Mouse (Mus musculus): ENCODE measurements at regions not wholly inside any gene's neighbourhood (a gene's known extent, or its start where the extent isn't known, plus 50 kb on each side); places are given as distances from the start of the nearest gene placed in this dataset.

- no peak for DNase-seq
- Histone ChIP-seq H3K27ac (ENCODE audit: control insufficient read depth, insufficient read depth, low read length) (no peak overlapping the region), H3K4me1 (replicated peaks; ENCODE audit: control insufficient read depth, insufficient read depth, low read length) (no peaks in the 10 kb centered on the region), H3K4me3 (ENCODE audit: control insufficient read depth, insufficient read depth, low read length) (no peak overlapping the region), H3K27me3 (ENCODE audit: control insufficient read depth, insufficient read depth, low read length) (no peaks in the 10 kb centered on the region), H3K36me3 (ENCODE audit: control insufficient read depth, insufficient read depth, low read length) (no peaks in the 10 kb centered on the region)
- TF ChIP-seq CTCF (IDR thresholded peaks at IDR 0.05; ENCODE audit: borderline replicate concordance, control insufficient read depth, extremely low read depth, insufficient read depth, low read length, poor library complexity) (no peak), POLR2A (IDR thresholded peaks at IDR 0.05; ENCODE audit: control insufficient read depth, extremely low read depth, insufficient read depth, low read length, poor library complexity) (no peak)
- WGBS, result 43% methylated on average over 11 of the region's 11 CpGs
Observed at GRCm38 (mm10) chr7:36076021-36076441, 273.2 kb upstream of the Zfp507 start.

GRCm38 (mm10) chr7:36071774-36072173 lies 269.0 kb upstream of the Zfp507 start:
- TF ChIP-seq POLR2A (IDR thresholded peaks at IDR 0.05; ENCODE audit: control insufficient read depth, extremely low read depth, insufficient read depth, low read length, poor library complexity) (no peak), CTCF (IDR thresholded peaks at IDR 0.05; ENCODE audit: borderline replicate concordance, control insufficient read depth, extremely low read depth, insufficient read depth, low read length, poor library complexity) (no peak)
- Histone ChIP-seq H3K4me3 (ENCODE audit: control insufficient read depth, insufficient read depth, low read length) (no peak overlapping the region), H3K4me1 (replicated peaks; ENCODE audit: control insufficient read depth, insufficient read depth, low read length) (no peaks in the 10 kb centered on the region), H3K36me3 (ENCODE audit: control insufficient read depth, insufficient read depth, low read length) (no peaks in the 10 kb centered on the region), H3K27ac (ENCODE audit: control insufficient read depth, insufficient read depth, low read length) (no peak overlapping the region), H3K27me3 (ENCODE audit: control insufficient read depth, insufficient read depth, low read length) (no peaks in the 10 kb centered on the region)
- WGBS, result 9% methylated on average over 13 of the region's 13 CpGs
- no peak for DNase-seq

- Histone ChIP-seq H3K36me3 (ENCODE audit: control insufficient read depth, insufficient read depth, low read length) (no peaks in the 10 kb centered on the region), H3K27ac (ENCODE audit: control insufficient read depth, insufficient read depth, low read length) (no peak overlapping the region), H3K4me1 (replicated peaks; ENCODE audit: control insufficient read depth, insufficient read depth, low read length) (no peaks in the 10 kb centered on the region), H3K27me3 (ENCODE audit: control insufficient read depth, insufficient read depth, low read length) (no peaks in the 10 kb centered on the region), H3K4me3 (ENCODE audit: control insufficient read depth, insufficient read depth, low read length) (no peak overlapping the region)
- DNase-seq, result no peak
- 47% methylated on average over 3 of the region's 3 CpGs for WGBS
- TF ChIP-seq POLR2A (IDR thresholded peaks at IDR 0.05; ENCODE audit: control insufficient read depth, extremely low read depth, insufficient read depth, low read length, poor library complexity) (no peak), CTCF (IDR thresholded peaks at IDR 0.05; ENCODE audit: borderline replicate concordance, control insufficient read depth, extremely low read depth, insufficient read depth, low read length, poor library complexity) (no peak)
Observed at GRCm38 (mm10) chr7:36066725-36067124, 263.9 kb upstream of the Zfp507 start.

GRCm38 (mm10) chr7:36061679-36062078 lies 258.9 kb upstream of the Zfp507 start:
- no peaks in the 10 kb centered on the region for H3K4me1 ChIP-seq (replicated peaks; ENCODE audit: control insufficient read depth, insufficient read depth, low read length)
- TF ChIP-seq CTCF (IDR thresholded peaks at IDR 0.05; ENCODE audit: borderline replicate concordance, control insufficient read depth, extremely low read depth, insufficient read depth, low read length, poor library complexity) (no peak), POLR2A (IDR thresholded peaks at IDR 0.05; ENCODE audit: control insufficient read depth, extremely low read depth, insufficient read depth, low read length, poor library complexity) (no peak)
- no peaks in the 10 kb centered on the region for H3K36me3 ChIP-seq (ENCODE audit: control insufficient read depth, insufficient read depth, low read length)
- H3K27ac ChIP-seq (ENCODE audit: control insufficient read depth, insufficient read depth, low read length), result no peak overlapping the region
- no peak overlapping the region for H3K4me3 ChIP-seq (ENCODE audit: control insufficient read depth, insufficient read depth, low read length)
- H3K27me3 ChIP-seq (ENCODE audit: control insufficient read depth, insufficient read depth, low read length), result no peaks in the 10 kb centered on the region
- DNase-seq, result no peak
- WGBS, result 93% methylated on average over 4 of the region's 4 CpGs

GRCm38 (mm10) chr7:36060426-36060825 lies 257.6 kb upstream of the Zfp507 start:
- H3K36me3 ChIP-seq (ENCODE audit: control insufficient read depth, insufficient read depth, low read length), result no peaks in the 10 kb centered on the region
- TF ChIP-seq CTCF (IDR thresholded peaks at IDR 0.05; ENCODE audit: borderline replicate concordance, control insufficient read depth, extremely low read depth, insufficient read depth, low read length, poor library complexity) (no peak), POLR2A (IDR thresholded peaks at IDR 0.05; ENCODE audit: control insufficient read depth, extremely low read depth, insufficient read depth, low read length, poor library complexity) (no peak)
- no peaks in the 10 kb centered on the region for H3K27me3 ChIP-seq (ENCODE audit: control insufficient read depth, insufficient read depth, low read length)
- WGBS, result 79% methylated on average over 4 of the region's 4 CpGs
- H3K27ac ChIP-seq (ENCODE audit: control insufficient read depth, insufficient read depth, low read length), result no peak overlapping the region
- no peaks in the 10 kb centered on the region for H3K4me1 ChIP-seq (replicated peaks; ENCODE audit: control insufficient read depth, insufficient read depth, low read length)
- H3K4me3 ChIP-seq (ENCODE audit: control insufficient read depth, insufficient read depth, low read length), result no peak overlapping the region
- DNase-seq, result no peak

GRCm38 (mm10) chr7:36046053-36046452 lies 243.2 kb upstream of the Zfp507 start:
- H3K27me3 ChIP-seq (ENCODE audit: control insufficient read depth, insufficient read depth, low read length), result no peaks in the 10 kb centered on the region
- H3K4me3 ChIP-seq (ENCODE audit: control insufficient read depth, insufficient read depth, low read length), result no peak overlapping the region
- TF ChIP-seq POLR2A (IDR thresholded peaks at IDR 0.05; ENCODE audit: control insufficient read depth, extremely low read depth, insufficient read depth, low read length, poor library complexity), result no peak
- TF ChIP-seq CTCF (IDR thresholded peaks at IDR 0.05; ENCODE audit: borderline replicate concordance, control insufficient read depth, extremely low read depth, insufficient read depth, low read length, poor library complexity), result no peak
- WGBS, result 89% methylated on average over 8 of the region's 8 CpGs
- H3K4me1 ChIP-seq (replicated peaks; ENCODE audit: control insufficient read depth, insufficient read depth, low read length), result no peaks in the 10 kb centered on the region
- H3K36me3 ChIP-seq (ENCODE audit: control insufficient read depth, insufficient read depth, low read length), result no peaks in the 10 kb centered on the region
- no peak overlapping the region for H3K27ac ChIP-seq (ENCODE audit: control insufficient read depth, insufficient read depth, low read length)
- DNase-seq, result no peak

- no peak for TF ChIP-seq CTCF (IDR thresholded peaks at IDR 0.05; ENCODE audit: borderline replicate concordance, control insufficient read depth, extremely low read depth, insufficient read depth, low read length, poor library complexity)
- no peak for TF ChIP-seq POLR2A (IDR thresholded peaks at IDR 0.05; ENCODE audit: control insufficient read depth, extremely low read depth, insufficient read depth, low read length, poor library complexity)
- Histone ChIP-seq H3K27me3 (ENCODE audit: control insufficient read depth, insufficient read depth, low read length) (no peaks in the 10 kb centered on the region), H3K4me3 (ENCODE audit: control insufficient read depth, insufficient read depth, low read length) (no peak overlapping the region), H3K4me1 (replicated peaks; ENCODE audit: control insufficient read depth, insufficient read depth, low read length) (no peaks in the 10 kb centered on the region), H3K36me3 (ENCODE audit: control insufficient read depth, insufficient read depth, low read length) (no peaks in the 10 kb centered on the region), H3K27ac (ENCODE audit: control insufficient read depth, insufficient read depth, low read length) (no peak overlapping the region)
- no peak for DNase-seq
- WGBS, result 98% methylated on average over 3 of the region's 3 CpGs
Observed at GRCm38 (mm10) chr7:36031881-36032280, 229.1 kb upstream of the Zfp507 start.

Data from thymus, adult 2 months (tissue).